Mouse (Mus musculus) inflammation-experienced regulatory T-cells, adult 6 months (primary cell): ENCODE results near the gene Gsta1. TPM values are rescaled to one million over a fixed set of nuclear protein-coding genes. Genes with fewer than 3 reads are reported as not detected.
"Not testable (repeated sequence)": the region's sequence is repeated elsewhere in the genome, so short reads cannot be mapped to it uniquely, and the experiment has no call there.

Experiments
- ATAC-seq: one replicate; pipeline ENCODE4 v1.8.0; 2017
- polyA plus RNA-seq, 3 experiments: library from polyadenylated mRNA; unstranded; fragments of 100-300 nt; shearing (Covaris generic); gene quantifications; one replicate each; pipeline ENCODE4 v1.2.1; 2017

Gsta1 gene
- polyA plus RNA-seq, result not detected

- not testable (repeated sequence) for ATAC-seq
Measured at GRCm38 (mm10) chr9:78230461-78230860, at the start of gene Gsta1. Gene Gsta1 (plus strand): TSS chr9:78230656.

DNA sequence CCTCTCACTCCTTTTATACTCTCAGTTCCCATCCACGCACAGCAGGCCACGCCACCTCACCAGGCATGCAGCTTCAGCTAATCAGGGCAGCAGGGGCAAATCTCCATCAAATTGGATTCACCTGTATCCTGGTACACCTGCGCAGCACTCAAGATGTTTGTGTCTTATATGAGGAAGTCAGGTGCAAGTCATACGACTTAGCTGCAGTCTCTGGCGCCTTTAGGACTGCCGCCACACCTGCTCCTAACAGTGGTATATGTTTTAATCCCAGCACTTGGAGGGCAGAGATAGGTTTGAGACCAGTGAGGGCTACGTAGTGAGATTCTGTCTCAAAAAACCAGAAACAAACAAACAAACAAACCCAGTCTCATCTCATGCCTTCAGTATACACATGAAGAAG is 48.0 kb upstream of the Gsta1 start, which contains the start of gene Gsta4:
TSS of gene Gsta4 (plus strand) at position 301 of the 400 bp plus-strand sequence.
- ATAC-seq, result not testable (repeated sequence)

- no peak for ATAC-seq
Measured at GRCm38 (mm10) chr9:78185686-78186085, 44.8 kb upstream of the Gsta1 start.

- no peak for ATAC-seq
Measured at GRCm38 (mm10) chr9:78188910-78189309, 41.5 kb upstream of the Gsta1 start.

- ATAC-seq, result no peak
Measured at GRCm38 (mm10) chr9:78190651-78191634, 39.5 kb upstream of the Gsta1 start.

- ATAC-seq, result peak; percentile 84
Measured at GRCm38 (mm10) chr9:78191736-78192135, 38.7 kb upstream of the Gsta1 start.

DNA sequence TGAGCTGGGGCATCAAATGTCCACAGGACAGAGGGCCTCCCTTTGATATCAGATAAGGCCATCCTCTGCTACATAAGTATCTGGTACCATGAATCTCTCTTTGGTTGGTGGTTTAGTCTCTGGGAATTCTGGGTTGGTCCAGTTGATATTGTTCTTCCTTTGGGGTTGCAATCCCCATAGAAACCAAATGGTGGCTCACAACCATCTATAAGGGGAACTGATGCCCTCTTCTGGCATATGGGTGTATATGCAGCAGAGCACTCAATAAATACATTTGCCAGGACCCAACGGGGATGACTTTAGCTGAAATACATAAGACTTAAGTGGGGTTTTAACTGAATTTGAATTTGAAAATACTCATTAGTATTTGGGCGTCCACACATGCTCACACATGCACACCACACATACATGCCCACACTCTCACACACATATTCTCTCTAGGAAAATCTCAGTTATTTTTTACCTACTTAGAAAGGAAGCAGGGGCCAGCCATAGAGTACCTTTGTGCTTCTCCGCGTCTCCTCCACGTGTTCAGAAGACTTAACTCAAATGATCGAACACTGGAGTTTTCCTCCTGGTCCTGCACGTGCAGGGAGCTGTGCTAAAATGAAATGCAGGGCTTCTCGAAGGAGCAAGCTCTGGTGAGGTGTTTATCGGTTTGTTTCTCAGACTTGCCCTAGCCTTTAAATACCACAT is 36.4 kb upstream of the Gsta1 start:
- ATAC-seq, result peak; percentile 80

- no peak for ATAC-seq
Measured at GRCm38 (mm10) chr9:78195034-78195433, 35.4 kb upstream of the Gsta1 start.

DNA sequence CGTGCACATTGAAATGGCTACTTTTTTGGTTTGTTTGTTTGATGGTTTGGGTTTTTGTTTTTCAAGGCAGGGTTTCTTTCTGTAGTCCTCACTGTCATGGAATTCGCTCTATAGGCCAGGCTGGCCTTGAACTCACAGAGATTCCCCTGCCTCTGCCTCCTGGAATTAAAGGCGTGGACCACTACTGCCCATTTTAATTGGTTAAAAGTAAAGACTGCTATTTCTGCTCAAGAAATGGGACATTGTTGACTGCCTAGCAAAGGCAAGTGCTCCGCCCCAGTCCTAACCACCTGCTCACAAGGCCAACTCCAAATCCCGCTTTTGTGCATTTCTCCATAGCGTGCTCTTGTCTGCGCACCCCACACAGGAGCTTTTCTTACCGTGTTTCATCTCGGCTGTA is 32.7 kb upstream of the Gsta1 start:
- ATAC-seq, result no peak

GRCm38 (mm10) chr9:78204194-78204593 is 26.3 kb upstream of the Gsta1 start:
- no peak for ATAC-seq

GRCm38 (mm10) chr9:78208956-78209355 is 21.5 kb upstream of the Gsta1 start:
- no peak for ATAC-seq

- no peak for ATAC-seq
Measured at GRCm38 (mm10) chr9:78210079-78210478, 20.4 kb upstream of the Gsta1 start.

GRCm38 (mm10) chr9:78210821-78211220 is 19.6 kb upstream of the Gsta1 start:
- ATAC-seq, result no peak

DNA sequence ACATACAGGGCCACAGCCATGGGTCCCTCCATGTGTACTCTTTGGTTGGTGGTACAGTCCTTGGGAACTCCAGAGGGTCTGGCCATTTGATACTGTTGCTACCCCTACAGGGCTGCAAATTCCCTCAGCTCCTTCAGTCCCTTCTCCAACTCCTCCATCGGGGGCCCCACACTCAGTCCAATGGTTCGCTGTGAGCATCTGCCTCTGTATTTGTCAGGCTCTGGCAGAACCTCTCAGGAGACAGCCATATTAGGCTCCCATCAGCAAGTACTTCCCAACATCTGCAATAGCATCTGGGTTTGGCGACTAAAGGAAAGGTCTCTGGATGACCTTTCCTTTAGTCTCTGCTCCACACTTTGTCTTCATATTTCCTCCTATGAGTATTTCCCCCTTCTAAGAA is 18.9 kb upstream of the Gsta1 start:
- ATAC-seq, result no peak

GRCm38 (mm10) chr9:78212341-78213049 is 18.0 kb upstream of the Gsta1 start:
- ATAC-seq, result no peak

- no peak for ATAC-seq
Measured at GRCm38 (mm10) chr9:78217074-78217473, 13.4 kb upstream of the Gsta1 start.

GRCm38 (mm10) chr9:78222616-78223015 is 7.8 kb upstream of the Gsta1 start:
- ATAC-seq, result peak; percentile 84

DNA sequence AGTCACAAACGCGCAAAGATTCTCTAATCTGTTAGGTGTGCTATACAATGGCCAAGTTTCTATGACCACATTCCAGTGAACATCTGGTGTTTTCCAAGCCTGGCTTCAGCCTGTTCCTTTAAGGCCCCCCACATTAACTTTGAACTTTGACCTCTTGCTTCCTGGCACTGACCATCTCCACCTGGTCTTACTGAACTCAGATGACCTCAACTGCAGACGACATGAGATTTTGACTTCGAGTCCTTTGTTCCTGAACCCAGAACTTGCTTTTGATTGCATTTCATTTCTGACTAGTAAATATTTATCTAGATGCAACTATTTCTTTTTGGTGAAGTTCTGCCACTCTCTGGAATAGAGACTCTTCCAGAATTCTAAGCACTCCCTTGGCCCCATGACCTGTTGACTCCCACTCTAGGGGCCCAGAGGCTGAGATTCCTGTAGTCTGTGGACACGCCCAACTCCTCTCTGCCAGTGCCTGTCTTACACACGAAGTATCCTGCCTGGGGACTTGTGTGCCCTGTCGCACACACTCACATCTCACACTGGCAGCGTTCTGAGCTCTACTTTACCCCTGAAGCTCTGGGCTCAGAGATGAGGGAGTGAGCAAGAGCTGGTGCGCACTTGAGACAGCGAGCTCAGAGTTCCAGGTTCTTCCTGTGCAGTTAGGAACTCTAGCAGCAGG is 7.1 kb upstream of the Gsta1 start:
- no peak for ATAC-seq

- no peak for ATAC-seq
Measured at GRCm38 (mm10) chr9:78224418-78224817, 6.0 kb upstream of the Gsta1 start.

- no peak for ATAC-seq
Measured at GRCm38 (mm10) chr9:78225304-78225703, 5.2 kb upstream of the Gsta1 start.

DNA sequence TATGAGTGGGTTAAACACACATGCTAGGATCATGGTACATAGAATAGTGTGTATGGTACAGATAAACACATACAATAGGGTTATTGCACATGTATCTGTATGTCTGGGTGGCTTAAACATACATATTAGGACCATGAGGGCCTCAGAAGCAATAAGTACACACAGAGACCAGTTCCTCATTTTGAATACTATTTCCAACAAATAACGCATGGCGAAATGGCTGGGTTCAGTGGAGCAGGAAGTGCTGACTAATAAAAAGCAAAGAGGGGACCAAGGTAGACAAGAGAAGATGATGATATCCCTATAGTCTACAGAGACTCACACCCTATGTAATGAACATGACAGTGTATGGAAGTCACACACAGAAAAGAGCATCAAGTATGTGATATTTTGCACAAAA is 2.3 kb upstream of the Gsta1 start:
- no peak for ATAC-seq

DNA sequence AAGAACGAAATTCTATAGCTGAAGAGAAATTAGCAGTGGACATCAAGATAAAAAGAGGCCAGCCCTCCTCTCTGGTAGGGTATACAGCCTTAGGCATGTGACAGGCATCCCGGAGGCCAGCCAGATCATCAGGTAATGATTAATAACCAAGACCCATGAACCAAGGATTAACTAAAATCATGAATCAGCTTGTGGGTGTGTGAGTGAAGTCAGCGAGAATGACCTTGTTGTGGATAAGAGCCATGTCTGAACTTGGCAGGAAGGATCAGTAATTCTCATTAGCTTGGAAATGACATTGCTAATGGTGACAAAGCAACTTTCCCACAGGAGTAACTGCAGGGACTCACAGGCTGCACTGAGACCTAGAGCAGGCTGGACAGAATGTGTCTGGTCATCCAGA is 798 bp upstream of the Gsta1 start:
- ATAC-seq, result not testable (repeated sequence)
